Mouse (Mus musculus) kidney, embryonic 16.5 days (tissue): ENCODE measurements around the gene Tgfbr3. TPM values are rescaled to one million over a fixed set of nuclear protein-coding genes. Genes with fewer than 3 reads are reported as not detected.

Experiments
- ATAC-seq: fragments of 200-750 bp; cut with Nextera tagmentation; 2 replicates; pipeline ENCODE4 v1.8.0; 2017; ENCODE audit warnings: moderate TSS enrichment; ENCODE audit not compliant: low FRiP score, low TSS enrichment
- H3K27ac ChIP-seq: fragments of 300-500 bp; sonication (generic); 2 replicates; pipeline ENCODE4 v1.5.1; 2014; ENCODE audit warnings: low read length
- H3K27me3 ChIP-seq: fragments of 300-500 bp; sonication (generic); 2 replicates; pipeline ENCODE4 v1.6.1; 2014; ENCODE audit warnings: low read length, control low read depth, mixed read lengths; ENCODE audit not compliant: insufficient read depth
- H3K36me3 ChIP-seq: fragments of 300-500 bp; sonication (generic); 2 replicates; pipeline ENCODE4 v1.6.1; 2014; ENCODE audit warnings: low read length, control low read depth, mixed read lengths; ENCODE audit not compliant: insufficient read depth
- H3K4me1 ChIP-seq: fragments of 300-500 bp; sonication (generic); 2 replicates; pipeline ENCODE4 v1.6.1; 2014; ENCODE audit warnings: low read length, control low read depth, mixed read lengths; ENCODE audit not compliant: insufficient read depth
- H3K4me2 ChIP-seq: fragments of 300-500 bp; sonication (generic); replicated peaks from 2 replicates; pipeline ENCODE4 v1.6.1; 2014; ENCODE audit warnings: low read depth, low read length
- H3K4me3 ChIP-seq: fragments of 300-500 bp; sonication (generic); 2 replicates; pipeline ENCODE4 v1.5.1; 2014; ENCODE audit warnings: mild to moderate bottlenecking, low read length
- H3K9ac ChIP-seq: fragments of 300-500 bp; sonication (generic); replicated peaks from 2 replicates; pipeline ENCODE4 v1.6.1; 2014; ENCODE audit warnings: low read length
- H3K9me3 ChIP-seq: fragments of 300-500 bp; sonication (generic); 2 replicates; pipeline ENCODE4 v1.6.1; 2016; ENCODE audit warnings: low read length, control low read depth
- WGBS: fragments of 180-500 bp; shearing (Covaris S2); extraction: QIAGEN DNeasy Blood & Tissue Kit; methylation state at CpG from one replicate; pipeline ENCODE4 v1.1.7; 2014; 5-methylcytosine and 5-hydroxymethylcytosine counted together
- polyA plus RNA-seq: library from polyadenylated mRNA; unstranded; fragments of >200 nt; fragmentation: Nextera tagmentation; extraction: Ambion mirVana; gene quantifications from 2 replicates; pipeline ENCODE4 v1.2.1, GENCODE M21; 2015

Gene Tgfbr3
- polyA plus RNA-seq, 1 experiment from 2014 or later, result 17.3 TPM

GRCm38 (mm10) chr5:107058642-107059041 lies 230.8 kb downstream of the Tgfbr3 start:
- Histone ChIP-seq H3K4me1 (peaks cover 14% of the 10 kb centered on the region; the same call in 1 of the 2 replicates), H3K27ac (no peak overlapping the region), H3K9ac (no peak overlapping the region), H3K4me2 (no peak overlapping the region), H3K9me3 (no peaks in the 10 kb centered on the region), H3K4me3 (no peak overlapping the region), H3K27me3 (no peaks in the 10 kb centered on the region), H3K36me3 (no peaks in the 10 kb centered on the region)
- ATAC-seq, result peak; percentile 52; the same call in 1 of the 2 replicates
- WGBS, result 42% methylated on average over 4 of the region's 4 CpGs

Other genes starting within 250 kb of the Tgfbr3 start
- gene Brdt, start 41.5 kb upstream of the Tgfbr3 start, polyA plus RNA-seq, result 1.3 and 1.5 TPM in 2 replicates
- 1.1 and 1.2 TPM in 2 replicates for gene Ephx4, start 113.1 kb upstream of the Tgfbr3 start, polyA plus RNA-seq
- not detected in 2 replicates for gene Lpcat2b, start 141.9 kb upstream of the Tgfbr3 start, polyA plus RNA-seq
- gene Btbd8, start 148.4 kb upstream of the Tgfbr3 start, polyA plus RNA-seq, result 2.7 and 5.3 TPM in 2 replicates
- gene Gm42669, start 218.0 kb upstream of the Tgfbr3 start, polyA plus RNA-seq, result 0.41 and 0.62 TPM in 2 replicates
- 0.09 and 0.12 TPM in 2 replicates for gene 1700028K03Rik, start 245.1 kb upstream of the Tgfbr3 start, polyA plus RNA-seq